Mouse (Mus musculus) retina, postnatal 7 days (tissue): Measurements from ENCODE around the gene Spink4.
"Not testable (repeated sequence)": the region's sequence is repeated elsewhere in the genome, so short reads cannot be mapped to it uniquely, and the experiment has no call there.

Experiments used
- DNase-seq: peaks from one replicate; pipeline ENCODE4 v3.0.0-alpha.2; 2012; ENCODE audit warnings: low read depth, low spot score

The Spink4 gene

DNA sequence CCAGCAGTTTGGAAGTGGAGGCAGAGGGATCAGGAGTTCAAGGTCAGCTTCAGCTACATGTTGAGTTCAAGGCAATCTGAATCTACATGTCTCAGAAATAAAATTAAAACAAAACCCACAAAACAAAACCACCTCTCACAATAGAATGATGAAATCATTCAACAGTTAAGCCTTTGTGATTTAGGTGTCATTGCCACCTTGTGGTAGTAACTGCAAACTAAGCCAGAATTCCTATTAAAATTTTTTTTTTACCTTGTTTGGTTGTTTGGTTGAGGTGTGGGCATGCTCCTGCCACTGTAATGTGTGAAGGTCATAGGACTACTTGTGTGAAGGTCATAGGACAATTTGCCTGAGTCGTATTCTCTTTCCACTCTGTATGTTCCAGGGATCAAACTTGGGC lies 13.6 kb upstream of the Spink4 start:
- DNase-seq = peak; percentile 16

- DNase-seq = no peak
These were observed 11.4 kb upstream of the Spink4 start for GRCm38 (mm10) chr4:40908261-40908969.

GRCm38 (mm10) chr4:40914287-40914867 lies 5.5 kb upstream of the Spink4 start:
- no peak for DNase-seq

- DNase-seq = no peak
These were observed 3.9 kb upstream of the Spink4 start for GRCm38 (mm10) chr4:40915947-40916346.

- no peak for DNase-seq
These were observed 3.2 kb upstream of the Spink4 start for GRCm38 (mm10) chr4:40916592-40917155.

GRCm38 (mm10) chr4:40920576-40920975 lies 724 bp downstream of the Spink4 start:
- DNase-seq = no peak

DNA sequence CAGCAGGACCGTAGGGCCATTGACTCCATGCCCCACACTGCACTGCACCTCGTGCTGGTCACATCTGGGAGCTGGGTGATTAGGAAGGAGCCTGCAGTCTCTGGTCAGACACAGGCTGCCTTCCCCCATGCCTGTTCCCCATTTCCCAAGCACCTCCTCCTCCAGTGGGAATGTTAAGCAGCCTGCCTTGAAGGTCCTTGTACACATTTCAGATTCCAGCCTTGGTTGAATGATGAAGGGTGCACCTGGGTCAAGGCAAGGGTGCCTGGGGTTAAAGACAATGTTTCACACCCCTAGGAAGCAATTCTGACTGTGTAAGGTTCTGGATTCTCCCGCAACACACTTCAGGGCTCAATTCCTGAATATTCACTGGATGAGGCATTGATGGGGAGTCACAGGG lies 1.4 kb downstream of the Spink4 start:
- no peak for DNase-seq

DNA sequence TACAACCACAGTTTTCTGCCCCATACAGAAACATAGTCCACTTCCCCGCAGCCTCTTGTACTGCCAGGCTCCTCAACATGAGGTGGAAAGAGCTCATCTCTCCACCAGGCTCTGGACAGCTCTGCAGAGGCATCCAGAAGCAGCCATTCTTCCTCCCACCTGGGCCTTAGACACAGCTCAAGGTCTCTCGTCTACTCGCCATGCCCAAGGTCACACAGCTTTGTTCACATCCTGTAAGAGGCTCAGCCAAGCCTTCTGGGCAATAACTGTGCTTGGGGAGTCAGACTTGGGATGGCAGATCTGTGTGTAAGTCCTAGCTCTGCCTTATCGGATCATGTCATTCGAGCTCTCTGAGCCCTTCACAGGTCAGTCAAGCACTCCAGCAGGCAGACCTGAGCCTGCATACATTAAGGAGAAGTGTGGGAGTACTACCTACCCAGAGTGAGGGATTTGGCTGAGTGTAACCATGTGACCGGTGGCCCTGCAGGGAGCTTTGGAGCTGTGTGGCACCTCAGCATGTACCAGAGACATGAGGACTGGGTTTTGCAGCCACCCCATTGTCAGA lies 3.3 kb downstream of the Spink4 start:
- DNase-seq = no peak

GRCm38 (mm10) chr4:40925568-40925967 lies 5.7 kb downstream of the Spink4 start:
- no peak for DNase-seq

- DNase-seq = no peak
These were observed 9.2 kb downstream of the Spink4 start for GRCm38 (mm10) chr4:40929046-40929445.

- no peak for DNase-seq
These were observed 13.8 kb downstream of the Spink4 start for GRCm38 (mm10) chr4:40933694-40934093.

- not testable (repeated sequence) for DNase-seq
These were observed 14.5 kb downstream of the Spink4 start for GRCm38 (mm10) chr4:40934369-40934768.

DNA sequence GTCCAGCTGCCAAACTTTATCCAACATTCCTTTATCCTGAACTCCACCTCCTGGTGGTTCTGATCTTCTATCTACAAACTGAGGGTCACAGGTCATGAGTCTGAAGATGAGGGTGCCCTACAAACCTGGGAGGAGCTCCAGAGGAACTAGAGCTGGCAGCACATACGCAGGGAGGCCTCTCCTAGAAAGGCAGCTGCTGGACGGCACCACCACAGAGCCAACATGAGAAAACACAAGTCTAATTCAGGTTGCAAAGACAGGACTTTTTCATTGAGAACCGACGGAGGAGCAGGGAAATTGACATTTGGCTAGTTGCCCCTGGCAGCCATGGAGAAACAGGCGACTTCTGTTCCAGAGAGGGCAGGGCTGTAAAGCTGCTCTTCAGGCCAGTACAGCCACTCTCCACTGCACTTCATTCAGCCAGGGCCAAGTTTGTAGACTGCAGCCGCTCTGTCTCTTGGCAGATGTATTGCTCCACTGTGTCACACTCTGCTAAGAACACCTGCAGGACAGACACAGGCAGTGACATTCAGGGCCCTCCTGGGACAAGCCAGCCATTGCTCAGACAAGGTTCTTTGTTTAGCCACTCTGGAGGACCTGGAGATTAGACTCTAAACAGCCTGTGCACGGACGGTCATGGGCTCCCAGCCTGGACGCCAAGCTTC lies 16.5 kb downstream of the Spink4 start:
- DNase-seq = no peak

GRCm38 (mm10) chr4:40938793-40939192 lies 18.9 kb downstream of the Spink4 start:
- DNase-seq = no peak

GRCm38 (mm10) chr4:40943651-40944050 lies 23.8 kb downstream of the Spink4 start:
- no peak for DNase-seq

DNA sequence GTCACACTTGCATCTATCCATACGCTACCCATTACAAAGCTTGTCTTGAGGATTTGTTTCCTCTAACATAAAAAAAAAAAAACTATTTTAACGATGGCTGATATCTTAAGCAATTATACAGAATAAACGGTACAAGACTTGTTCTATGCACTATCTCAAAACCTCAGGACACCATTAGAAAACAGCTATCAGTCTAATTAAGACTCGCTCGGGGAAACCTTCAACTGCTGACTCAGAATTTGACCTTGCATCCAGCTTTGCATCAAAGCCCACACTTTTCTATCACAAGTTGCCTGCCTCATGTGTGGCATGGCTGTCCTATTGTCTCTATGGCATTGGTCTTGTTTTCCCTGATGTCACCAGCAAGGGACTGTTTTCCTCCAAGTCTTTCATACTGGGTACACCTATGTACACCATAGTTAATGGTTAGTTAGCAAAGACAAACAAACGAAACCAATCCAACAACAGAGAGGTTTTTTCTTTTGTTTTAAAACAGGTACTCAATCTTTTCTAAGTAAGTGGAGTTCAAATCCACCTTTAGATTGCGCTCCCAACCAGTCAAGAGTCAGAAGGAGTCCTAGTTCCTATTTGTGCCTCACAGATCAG lies 26.8 kb downstream of the Spink4 start:
- no peak for DNase-seq

GRCm38 (mm10) chr4:40947565-40948159 lies 27.8 kb downstream of the Spink4 start:
- DNase-seq = no peak

DNA sequence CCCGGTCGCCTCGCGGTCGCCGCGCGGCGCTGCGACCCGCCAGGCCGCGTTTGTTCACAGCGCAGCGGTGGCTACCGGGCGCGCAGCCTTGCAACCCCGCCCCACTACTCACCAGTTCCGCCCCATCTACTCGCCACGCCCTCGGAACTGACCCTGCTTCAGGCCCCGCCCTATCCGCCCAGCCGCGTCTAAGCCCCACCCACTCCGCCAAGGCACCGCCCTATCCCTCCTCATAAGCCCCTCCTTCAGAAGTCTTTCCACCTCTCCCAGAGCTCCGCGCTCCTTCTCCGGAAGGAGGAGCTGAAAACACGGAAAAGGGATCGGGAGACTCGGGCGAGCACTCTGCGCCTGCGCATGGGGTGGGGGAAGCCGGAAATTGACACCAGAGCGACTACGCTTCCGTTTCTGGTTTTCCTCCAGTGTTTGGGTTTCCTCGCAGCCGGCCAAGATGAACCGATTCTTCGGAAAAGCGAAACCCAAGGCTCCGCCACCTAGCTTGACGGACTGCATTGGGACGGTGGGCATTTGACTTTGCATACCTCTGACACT lies 28.4 kb downstream of the Spink4 start, which contains the start of the genes Bag1 and Chmp5:
TSS of gene Bag1 (minus strand) at position 135 of the 549 bp plus-strand sequence.
TSS of gene Chmp5 (plus strand) at position 248 of the 549 bp plus-strand sequence.
- DNase-seq = peak; percentile 98

DNA sequence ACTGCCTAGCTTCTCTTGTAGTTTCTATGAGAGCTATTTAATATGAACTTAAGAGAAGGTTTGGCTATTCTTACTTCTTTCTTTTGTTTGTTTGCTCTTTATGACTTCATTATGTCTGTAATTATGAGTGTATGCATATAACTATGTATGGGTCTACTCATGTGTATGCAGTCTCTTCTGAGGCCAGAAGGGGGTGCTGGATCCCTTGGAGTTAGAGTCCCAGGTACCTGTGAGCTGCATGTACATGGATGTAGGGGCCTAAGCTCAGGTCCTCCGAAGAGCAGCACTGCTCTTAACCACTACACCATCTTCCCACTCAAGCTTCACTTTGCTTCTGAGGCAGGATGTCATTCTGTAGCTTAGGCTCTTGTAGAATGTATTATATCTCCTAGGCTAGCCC lies 33.7 kb downstream of the Spink4 start:
- DNase-seq = no peak

- DNase-seq = no peak
These were observed 36.1 kb downstream of the Spink4 start for GRCm38 (mm10) chr4:40955942-40956341.

DNA sequence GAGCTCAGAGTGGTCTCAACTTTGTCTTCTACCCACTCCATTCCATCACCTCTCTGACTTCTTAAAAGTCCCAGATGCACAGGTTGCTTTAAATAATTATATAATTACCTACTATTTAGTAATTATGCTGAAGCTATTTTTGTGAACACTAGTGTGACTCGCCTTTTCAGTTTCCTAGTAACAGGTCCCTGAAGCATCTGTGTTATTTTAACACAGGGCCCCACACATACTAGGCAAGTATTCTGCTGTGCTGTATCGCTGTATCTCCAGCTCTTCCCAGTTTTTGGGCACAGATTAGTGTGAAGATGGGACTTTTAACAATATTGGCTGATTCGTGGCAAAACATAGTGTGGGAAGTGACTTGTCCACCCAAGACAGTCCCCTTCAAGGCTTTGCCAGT lies 43.7 kb downstream of the Spink4 start:
- DNase-seq = no peak
